Mouse (Mus musculus) A20 (cell line): ENCODE data around the gene Gm826.
A peak's percentile ranks its signal among the peaks of the same experiment; 100 is the strongest.

Source experiments
- DNase-seq: peaks from one replicate; pipeline ENCODE4 v3.0.0-alpha.2; 2011; ENCODE audit warnings: low read depth, low spot score

The Gm826 gene

DNA sequence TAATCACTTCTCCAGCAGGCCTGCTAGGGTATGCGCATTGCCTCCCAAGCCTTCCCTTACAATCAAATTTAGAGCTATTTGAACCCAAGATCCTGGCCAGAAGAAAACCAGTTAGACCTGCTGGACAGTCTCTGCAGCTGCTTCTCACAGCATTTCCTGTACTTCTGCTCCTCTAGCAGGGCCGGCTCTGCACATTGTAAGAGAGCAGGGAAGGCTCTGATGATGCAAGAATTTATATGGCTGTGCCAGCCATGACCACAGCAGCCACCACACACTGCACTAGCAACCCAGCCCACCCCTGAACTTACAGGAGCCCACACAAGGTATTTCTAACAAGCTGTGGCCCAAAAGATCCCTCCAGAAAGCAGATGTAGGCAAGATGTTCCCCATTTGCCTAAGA is 19.6 kb upstream of the Gm826 start:
- no peak for DNase-seq

DNA sequence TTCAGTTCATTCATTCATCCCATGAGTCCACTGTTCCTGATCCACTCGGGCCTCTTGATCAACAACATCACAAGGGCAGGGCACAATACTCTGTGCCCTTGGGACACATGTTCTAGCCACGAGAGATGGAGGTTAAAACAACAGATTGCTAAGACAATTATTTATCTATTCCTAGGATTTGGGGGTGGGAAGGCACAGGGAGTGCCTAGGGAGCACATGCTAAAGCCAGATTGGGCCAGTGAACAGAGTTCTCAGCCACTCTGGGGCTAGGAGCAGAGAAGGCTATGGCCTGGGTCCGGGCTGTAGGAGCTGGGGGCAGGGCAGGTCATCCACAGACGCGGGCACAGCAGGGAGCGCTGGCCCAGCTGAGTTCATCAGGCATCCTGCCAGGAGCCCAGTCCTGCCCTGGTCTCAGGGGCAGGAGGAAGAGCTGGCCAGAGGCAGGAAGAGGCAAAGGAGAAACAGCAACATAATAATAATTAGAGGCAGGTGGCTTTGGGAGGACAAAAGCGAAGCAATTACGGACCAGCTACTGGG is 17.1 kb upstream of the Gm826 start:
- DNase-seq, result no peak

DNA sequence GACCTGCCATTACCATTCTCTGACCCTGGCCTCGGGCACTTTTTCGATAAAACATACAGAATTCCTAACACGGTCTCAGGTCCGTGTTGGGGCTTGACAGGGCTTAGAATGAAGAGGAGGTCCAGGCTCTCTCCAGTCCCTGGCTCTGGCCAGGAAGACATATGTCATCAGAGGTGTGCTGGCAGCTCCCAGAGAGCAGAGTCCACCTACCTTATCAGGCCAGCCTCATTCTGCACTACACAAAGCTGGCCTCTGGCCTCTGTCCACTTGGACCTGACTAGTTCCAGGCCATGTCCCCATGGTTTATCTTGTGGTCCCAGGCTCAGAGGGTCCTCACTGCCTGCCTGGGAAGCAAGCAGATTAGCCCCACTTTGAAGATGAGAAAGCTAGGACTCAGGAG is 15.6 kb upstream of the Gm826 start:
- no peak for DNase-seq

DNA sequence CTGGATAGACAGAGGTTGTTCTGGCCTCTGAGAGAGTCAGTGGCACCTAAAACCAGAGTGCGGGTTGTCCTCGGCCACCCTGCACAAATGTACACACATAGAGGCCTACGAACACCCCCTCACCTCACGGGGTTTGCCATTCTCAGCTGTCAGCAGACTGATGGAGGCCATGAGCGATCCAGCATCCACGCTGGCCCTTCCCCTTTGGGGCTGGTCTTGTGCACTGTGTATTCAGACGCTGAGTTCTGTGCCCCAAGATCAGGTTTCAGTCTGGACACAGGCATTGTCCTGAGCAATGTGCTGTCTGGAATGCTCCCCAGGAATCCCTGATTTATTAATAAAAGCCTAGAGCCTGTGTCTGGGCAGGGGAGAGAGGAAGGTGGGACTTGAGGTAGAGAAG is 14.8 kb upstream of the Gm826 start:
- no peak for DNase-seq

DNA sequence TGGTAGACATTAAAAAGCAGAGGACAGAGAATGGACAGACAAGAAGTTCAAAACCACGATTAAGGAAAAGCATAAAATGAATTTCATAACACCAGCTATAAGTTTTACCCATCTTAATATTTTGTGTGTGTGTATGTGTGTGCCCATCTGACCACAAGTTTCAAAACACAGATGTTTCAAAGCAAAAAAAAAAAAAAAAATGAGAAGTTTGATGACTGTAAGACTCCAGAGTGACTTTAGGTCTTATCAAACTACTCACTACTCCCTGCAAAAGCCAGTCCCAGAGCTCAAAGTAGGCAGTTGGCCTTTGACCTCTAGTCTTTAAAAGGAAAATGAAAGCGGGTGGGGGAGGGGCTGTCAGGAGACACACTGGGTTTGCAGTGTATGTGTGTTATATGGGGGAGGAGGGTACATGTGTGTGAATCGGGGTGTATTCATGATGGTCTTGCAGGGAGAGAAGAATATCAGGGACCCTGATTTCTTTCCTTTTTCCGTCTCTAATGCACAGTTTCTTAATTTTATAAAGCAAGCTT is 14.2 kb upstream of the Gm826 start:
- DNase-seq, result no peak

DNA sequence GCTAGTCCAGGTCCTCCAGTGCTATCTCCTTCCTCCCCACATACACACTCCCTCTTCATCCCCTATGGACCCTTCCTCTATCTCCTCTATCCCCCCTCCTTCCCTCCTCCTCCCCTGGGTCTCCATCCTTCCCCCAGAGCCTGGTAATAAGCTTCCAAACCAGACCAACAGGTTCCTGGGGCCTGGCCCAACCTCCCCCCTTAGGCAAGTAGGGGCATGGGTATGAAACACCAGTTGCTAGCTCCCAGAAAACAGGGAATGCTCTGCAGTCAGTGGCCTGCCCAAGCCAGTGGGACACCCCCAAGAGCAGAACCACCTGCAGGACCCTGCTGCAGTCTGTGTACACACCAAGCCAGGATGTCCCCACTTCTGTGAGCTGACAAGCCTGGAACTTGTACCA is 11.7 kb upstream of the Gm826 start:
- DNase-seq, result no peak

DNA sequence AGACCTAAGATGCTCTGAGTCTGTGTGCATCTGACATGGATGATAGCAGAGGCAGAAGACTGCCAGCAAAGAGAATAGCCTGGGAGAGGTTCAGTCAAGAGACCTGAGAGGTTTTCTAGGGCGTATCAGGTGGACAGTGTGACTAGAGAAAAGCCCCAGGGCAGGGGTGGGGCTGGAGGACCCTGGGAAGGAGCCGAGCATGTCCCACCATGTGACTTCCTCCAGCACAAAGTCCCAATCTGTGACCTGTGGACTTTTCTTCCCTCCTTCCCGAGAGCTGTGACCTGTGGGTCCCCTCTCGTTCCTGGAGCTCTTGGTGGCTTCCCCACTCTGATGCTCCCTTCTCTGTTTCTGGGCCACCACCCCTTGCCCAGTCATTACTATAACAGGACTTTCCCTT is 6.2 kb upstream of the Gm826 start:
- no peak for DNase-seq

DNA sequence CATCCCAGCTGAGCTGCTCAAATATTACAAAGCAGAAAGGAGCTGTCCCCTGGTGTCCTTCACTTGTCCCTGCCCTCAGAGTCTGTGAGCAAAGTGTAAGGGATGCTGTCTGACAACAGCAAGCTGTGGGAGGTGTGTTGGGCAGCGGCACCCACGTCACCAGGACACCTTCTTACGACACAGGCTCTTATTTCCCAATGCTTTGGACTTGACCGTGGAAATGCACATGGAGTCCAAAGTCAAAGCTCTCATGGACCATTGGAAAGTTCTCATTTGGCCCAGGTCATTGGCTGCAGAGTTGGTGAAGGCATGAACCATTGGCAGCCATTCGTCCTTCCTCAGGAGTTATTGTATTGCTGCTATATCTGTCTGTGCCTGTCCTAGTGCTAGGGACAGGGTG is 5.6 kb upstream of the Gm826 start:
- DNase-seq, result no peak

DNA sequence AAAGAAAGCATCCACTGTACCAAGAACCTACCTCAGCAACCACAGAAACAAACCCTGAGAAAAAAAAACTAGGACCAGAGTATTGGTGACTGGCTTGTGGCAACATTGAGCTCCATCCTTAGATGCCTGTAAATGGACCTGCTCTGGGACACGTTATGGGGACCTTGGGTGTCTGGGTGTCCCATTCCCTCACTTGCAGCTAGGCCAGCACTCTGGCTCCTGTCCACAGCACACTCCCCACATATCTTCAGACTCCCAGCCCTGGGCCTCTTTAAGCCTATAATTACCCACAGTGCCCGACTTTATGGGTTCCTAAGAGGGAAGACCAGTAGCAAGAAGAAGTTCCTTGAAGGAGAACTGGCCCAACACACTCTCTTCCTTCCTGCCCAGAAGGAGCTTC is 2.1 kb upstream of the Gm826 start:
- no peak for DNase-seq

DNA sequence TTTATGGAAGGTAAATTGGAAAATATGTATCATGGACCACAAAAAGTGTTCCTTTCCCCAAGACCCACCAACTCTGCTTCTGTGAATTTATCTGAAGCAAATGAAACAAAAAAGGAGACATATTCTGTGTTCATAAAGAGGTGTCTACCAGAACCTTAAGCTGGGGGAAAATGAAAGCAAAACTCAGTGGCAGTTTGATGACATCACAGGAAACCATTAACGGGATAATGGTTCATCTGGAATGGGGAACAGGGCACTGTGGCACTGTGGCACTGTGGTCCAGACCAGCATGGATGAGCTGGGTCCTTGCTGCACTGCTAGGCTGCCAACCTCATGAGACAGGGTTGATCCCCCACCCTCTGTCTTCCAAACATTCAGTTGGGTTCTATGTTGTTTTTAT is 1.1 kb upstream of the Gm826 start:
- no peak for DNase-seq

DNA sequence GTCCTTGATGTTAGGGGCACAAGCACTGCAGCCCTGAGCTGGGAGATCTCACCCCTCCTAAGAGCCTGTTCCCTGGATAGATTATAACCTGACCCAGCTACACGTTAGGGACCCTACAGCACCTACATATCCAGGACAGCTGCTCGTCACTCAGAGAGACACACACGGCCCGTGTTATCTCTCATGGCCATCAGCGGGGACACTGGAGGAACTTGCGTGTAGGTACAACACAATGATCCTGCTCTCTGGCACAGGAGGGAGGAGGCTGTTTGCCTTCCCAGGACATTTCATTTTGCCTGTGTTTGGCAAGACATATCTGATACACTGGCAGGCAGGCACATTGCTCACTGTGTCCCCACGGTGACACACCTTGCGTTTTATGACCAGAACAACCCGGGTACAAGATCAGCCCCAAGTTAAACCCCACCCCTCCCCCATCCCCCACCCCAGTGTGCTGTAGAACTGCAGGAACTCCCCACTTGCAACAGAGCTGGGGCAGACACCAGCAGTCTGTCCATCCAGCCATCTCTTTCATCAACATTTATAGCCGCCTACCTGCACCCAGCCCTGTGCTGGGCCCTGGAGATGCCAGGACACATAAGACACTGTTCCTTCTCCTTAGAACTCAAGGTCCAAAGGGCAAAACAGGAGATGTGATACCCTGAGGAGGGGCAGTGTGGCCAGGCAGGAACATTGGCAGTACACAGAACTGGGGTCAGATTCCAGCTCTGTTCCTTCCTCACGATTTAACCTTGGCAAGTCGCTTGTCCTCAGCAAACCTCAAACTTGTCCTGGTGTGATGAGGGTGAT is 1.2 kb downstream of the Gm826 start:
- DNase-seq, result no peak

DNA sequence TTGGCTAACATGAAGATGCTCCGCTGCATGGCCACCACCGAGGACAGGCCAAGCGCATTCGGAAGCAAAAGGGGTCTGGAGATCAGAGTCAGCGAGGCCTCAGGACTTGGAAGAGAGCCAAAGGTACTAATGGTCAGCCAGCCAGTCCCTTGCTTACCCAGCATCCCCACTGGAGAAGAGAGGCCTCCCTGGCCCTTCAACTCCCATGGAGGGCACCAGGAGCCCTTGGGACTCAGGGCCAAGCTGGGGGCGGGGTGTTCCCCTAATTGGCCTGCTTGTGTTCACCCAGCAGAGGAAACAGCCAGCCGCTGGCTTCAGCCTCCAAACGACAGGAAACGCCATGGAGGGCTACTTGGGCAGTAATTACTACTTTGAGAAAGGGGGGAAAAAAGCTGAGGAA is 5.1 kb downstream of the Gm826 start:
- DNase-seq, result no peak

DNA sequence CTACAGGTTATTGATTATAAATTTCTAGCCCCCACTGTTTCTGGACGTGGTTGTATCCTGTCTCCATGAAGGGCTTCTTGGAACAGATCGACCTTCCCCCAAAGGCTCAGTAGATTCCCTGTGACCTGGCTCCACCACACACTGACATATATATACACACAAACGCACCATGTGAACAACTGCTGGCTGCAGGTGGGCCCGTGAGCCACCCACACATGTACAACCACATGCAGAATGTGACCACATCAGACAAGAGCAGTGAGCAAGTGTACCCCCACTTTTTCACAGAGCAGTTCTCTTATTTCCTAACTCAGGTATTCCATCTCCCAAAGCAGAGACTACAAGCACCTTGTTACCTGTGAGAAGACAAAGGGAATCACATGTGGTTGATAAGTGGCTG is 6.2 kb downstream of the Gm826 start:
- DNase-seq, result no peak

DNA sequence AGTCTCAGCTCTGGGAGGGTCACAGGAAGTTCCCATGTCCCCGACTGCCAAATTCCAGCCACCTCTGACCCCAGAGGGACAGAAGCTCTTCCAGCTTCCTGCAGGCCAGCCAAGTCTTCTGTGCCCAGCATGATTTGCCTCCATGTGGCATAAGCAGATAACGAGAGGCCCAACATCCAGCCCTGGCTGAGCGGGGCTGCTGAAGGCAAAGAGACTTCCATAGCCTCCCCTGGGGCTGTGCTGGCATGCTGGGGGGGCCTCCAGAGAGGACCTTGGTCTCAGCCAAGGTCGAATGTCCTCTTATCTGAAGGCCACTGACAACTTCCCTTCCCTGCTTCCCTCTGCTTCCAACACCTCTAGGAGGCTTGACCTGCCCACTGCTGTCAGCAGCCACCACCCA is 6.8 kb downstream of the Gm826 start:
- DNase-seq, result no peak

DNA sequence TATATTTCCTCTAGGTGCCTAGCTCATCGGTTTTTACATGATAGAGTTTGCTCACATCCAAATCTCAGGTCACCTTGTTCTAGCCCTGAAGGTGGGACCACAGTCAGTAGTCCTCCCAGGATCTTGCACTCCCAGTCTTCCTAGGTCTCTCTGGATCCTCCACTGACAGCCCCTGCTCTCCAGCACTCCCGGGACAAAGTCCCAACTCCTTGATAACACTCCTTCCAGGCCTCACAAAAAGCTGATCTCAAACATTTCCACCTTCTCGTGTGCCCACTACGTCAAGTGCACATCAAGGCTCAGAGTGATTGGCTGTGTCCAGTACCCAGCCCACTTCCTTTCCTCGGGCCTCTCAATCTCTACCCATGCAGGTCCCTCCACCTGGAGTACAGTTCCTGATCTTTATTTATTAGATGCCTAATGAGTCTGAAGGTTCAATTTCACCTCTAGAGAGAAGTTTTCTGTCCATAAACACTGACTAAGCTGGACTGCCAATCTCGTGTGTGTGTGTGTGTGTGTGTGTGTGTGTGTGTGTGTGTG is 8.8 kb downstream of the Gm826 start:
- no peak for DNase-seq

DNA sequence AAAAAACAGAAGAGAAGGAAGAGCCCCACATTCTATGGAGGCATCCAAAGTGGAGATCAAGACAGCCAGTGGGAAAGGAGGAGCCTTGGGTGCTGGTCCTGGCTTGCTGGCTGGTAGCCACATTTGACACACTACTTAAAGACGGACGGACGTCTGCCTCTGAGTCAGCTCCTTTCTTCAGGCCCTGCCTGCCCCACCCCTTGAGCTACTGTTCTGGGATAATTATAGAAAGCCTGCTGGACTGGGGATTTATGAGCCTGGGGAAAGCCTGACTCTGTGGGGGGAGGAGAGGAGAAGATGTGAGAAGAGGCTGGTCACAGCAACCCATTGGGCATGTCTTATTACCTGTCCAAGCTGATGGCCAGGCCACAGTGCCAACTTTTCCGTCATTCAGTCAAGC is 12.1 kb downstream of the Gm826 start:
- DNase-seq, result no peak

DNA sequence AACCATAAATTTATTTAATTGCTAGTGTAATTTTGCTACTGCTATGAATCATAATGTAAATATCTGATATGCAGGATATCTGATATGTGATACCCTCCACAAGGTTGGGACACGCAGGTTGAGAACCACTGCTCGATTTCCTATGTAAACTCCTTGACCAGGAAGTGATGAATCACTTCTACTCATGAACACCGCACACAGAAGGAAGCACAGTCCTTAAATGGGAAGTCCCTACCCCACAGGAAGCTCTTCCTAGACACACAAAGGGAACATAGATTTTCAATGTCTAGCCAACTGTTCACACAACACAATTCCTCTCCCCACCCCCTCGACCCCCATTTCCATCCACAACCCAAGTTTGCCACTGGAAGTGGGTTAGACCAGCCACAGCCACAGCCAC is 15.7 kb downstream of the Gm826 start:
- DNase-seq, result no peak

DNA sequence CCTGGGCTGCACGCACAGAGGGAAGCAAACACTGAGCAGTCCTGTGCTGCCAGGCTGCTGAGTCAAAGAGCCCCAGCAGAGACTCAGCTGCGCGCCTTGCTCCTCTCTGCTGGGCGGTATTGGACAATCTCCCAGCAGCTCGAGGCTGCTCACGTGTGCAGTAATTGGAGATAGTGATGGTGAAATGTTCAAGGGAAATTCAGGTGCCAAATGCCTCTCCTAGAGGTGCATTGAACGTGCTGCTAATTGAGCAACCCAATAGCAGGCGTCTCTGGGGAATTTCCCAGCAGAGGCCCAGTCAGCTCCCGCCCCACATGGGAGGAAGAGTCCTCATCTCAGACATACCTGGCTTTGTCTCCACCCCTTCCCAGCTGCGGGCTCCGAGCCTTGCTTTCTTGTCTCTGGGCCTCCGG is 20.4 kb downstream of the Gm826 start:
- DNase-seq, result no peak

DNA sequence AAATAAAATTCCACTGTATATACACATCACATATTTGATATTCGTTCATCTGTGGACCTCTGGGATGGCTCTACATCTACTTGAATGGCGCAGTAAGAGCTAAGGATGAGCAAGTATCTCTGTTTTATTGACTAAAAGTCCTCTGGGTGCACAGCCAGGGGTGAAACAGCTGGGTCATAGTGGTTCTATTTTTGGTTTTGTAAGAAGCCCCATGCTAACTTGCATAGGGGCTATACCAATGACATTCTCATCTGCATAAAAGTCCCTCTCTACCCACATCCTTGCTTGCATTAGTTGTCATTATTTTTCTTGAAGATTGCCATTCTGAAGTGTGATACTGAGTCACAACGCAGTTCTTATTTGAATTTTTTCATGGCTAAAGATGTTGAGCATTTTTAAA is 28.9 kb downstream of the Gm826 start:
- peak; percentile 3 for DNase-seq

DNA sequence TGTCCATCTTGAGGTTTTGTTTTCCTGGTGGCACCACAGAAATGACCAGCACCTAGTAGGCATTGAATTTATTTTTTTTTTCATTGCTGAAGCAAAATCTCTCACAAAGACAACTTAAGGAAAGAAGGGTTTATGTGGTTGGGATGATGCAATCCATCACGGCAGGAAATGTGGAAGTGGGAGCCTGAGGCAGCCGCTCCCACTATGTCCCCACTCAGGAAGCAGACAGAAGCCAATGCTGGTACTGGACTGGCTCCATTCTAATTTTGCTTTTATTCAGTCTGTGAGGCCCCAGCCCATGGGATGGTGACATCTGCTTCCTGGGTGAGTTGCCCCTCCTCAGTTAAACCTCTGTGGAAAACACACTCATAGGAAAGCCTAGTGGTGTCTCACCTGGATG is 30.0 kb downstream of the Gm826 start:
- no peak for DNase-seq

DNA sequence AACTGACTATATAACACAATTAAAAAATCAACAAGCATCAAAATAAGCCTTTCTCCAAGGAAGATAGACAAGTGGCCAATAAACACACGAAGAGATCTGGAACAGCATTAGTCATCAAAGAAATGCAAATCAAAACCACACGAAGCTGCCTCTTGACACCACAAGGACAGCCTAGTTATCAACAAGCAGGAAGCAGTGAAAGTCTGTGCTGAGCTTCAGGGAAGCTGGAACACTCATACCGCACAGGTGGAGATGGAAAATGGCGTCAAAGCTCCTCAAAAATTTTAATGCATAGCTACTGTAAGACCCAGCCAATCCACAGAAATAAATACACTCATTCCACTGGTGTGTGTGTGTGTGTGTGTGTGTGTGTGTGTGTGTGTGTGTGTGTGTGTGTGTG is 31.9 kb downstream of the Gm826 start:
- DNase-seq, result no peak

DNA sequence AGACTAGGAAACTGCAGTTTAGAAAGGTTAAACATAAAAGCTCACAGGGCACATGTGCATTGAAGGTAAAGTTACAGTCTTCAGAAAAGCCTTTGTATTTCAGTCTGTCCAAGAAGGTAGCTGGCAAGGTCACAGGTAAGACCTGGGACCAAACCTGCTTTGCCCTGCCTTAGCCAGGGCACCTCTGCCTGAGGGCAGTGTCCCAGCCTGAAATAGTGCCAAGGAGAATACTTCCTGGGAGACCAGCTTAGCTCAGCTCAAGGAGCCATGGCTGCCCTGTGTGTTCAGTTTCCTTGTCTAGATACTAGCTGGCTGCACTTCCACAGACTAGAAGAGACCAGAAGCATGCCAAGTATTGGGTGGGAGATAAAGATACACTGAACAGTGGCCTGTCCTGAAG is 35.4 kb downstream of the Gm826 start:
- no peak for DNase-seq

DNA sequence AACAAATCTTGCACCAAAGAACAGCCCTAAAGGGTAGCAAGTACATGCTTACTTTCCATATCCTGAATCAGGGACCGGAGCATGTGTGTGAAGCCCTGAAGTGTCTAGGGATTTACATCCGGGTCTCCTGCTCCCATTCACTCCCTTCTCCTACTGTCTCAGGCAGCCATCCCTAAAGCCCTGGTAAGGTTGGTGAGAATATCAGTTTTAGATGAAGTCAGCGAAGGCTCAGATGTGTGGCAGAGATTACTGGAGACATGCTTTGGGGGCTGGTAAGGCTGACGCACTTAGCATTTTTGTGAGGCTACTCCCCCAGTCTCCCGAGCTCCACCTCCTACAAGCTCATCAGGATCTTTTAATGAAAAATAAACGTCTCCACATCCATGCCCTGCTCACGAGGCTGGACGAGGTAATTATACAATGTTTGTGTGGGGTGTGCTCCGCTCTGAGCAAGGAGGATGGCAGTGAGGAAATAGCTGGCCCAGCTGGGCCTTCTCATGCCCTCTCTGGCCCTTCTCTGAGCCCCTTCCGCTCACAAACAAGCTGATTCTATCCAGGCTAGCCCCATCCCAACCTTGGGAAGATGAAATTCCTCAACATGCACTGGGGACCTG is 45.3 kb downstream of the Gm826 start:
- no peak for DNase-seq
